Mouse (Mus musculus) lung, postnatal 0 days (tissue): ENCODE data around the gene Slc30a3. TPM values are rescaled to one million over a fixed set of nuclear protein-coding genes. Genes with fewer than 3 reads are reported as not detected.

Source experiments
- ATAC-seq: fragments of 200-750 bp; cut with Nextera tagmentation; 2 replicates; pipeline ENCODE4 v1.8.0; 2017; ENCODE audit warnings: moderate library complexity
- DNase-seq: peaks from one replicate; pipeline ENCODE4 v3.0.0-alpha.2; 2016; ENCODE audit warnings: low spot score
- H3K27ac ChIP-seq: fragments of 300-500 bp; sonication (generic); 2 replicates; pipeline ENCODE4 v1.5.1; 2014; ENCODE audit warnings: antibody characterized with exemption, mild to moderate bottlenecking, low read length, mixed read lengths
- H3K27me3 ChIP-seq: fragments of 300-500 bp; sonication (generic); replicated peaks from 2 replicates; pipeline ENCODE4 v1.6.1; 2014; ENCODE audit warnings: low read length, mixed read lengths; ENCODE audit not compliant: insufficient read depth
- H3K36me3 ChIP-seq: fragments of 300-500 bp; sonication (generic); 2 replicates; pipeline ENCODE4 v1.6.1; 2014; ENCODE audit warnings: low read length, mixed read lengths; ENCODE audit not compliant: insufficient read depth
- H3K4me1 ChIP-seq: fragments of 300-500 bp; sonication (generic); 2 replicates; pipeline ENCODE4 v1.6.1; 2014; ENCODE audit warnings: antibody characterized with exemption, low read depth, low read length, mixed read lengths; ENCODE audit not compliant: insufficient read depth
- H3K4me2 ChIP-seq: fragments of 300-500 bp; sonication (generic); replicated peaks from 2 replicates; pipeline ENCODE4 v1.6.1; 2014; ENCODE audit warnings: low read depth, mild to moderate bottlenecking, low read length, moderate library complexity, mixed read lengths
- H3K4me3 ChIP-seq: fragments of 300-500 bp; sonication (generic); 2 replicates; pipeline ENCODE4 v1.5.1; 2014; ENCODE audit warnings: low read depth, low read length
- H3K9ac ChIP-seq: fragments of 300-500 bp; sonication (generic); replicated peaks from 2 replicates; pipeline ENCODE4 v1.6.1; 2014; ENCODE audit warnings: low read depth, mild to moderate bottlenecking
- H3K9me3 ChIP-seq: fragments of 300-500 bp; sonication (generic); 2 replicates; pipeline ENCODE4 v1.6.1; 2016; ENCODE audit warnings: low read length, mixed read lengths
- CTCF ChIP-seq: IDR thresholded peaks from 2 replicates; pipeline ENCODE4 v1.5.1; 2016; ENCODE audit warnings: antibody characterized with exemption, mild to moderate bottlenecking
- EP300 ChIP-seq: IDR thresholded peaks from 2 replicates; pipeline ENCODE4 v1.6.1; 2016; ENCODE audit warnings: antibody characterized with exemption, mild to moderate bottlenecking, control low read depth
- WGBS: fragments of 180-500 bp; shearing (Covaris S2); extraction: QIAGEN DNeasy Blood & Tissue Kit; methylation state at CpG from one replicate; pipeline ENCODE4 v1.1.7; 2014; 5-methylcytosine and 5-hydroxymethylcytosine counted together
- polyA plus RNA-seq: library from polyadenylated mRNA; unstranded; fragments of >200 nt; fragmentation: Nextera tagmentation; extraction: Ambion mirVana; gene quantifications from 2 replicates; pipeline ENCODE4 v1.2.1, GENCODE M21; 2015

The Slc30a3 gene
- polyA plus RNA-seq, 1 experiment from 2014 or later: not detected

DNA sequence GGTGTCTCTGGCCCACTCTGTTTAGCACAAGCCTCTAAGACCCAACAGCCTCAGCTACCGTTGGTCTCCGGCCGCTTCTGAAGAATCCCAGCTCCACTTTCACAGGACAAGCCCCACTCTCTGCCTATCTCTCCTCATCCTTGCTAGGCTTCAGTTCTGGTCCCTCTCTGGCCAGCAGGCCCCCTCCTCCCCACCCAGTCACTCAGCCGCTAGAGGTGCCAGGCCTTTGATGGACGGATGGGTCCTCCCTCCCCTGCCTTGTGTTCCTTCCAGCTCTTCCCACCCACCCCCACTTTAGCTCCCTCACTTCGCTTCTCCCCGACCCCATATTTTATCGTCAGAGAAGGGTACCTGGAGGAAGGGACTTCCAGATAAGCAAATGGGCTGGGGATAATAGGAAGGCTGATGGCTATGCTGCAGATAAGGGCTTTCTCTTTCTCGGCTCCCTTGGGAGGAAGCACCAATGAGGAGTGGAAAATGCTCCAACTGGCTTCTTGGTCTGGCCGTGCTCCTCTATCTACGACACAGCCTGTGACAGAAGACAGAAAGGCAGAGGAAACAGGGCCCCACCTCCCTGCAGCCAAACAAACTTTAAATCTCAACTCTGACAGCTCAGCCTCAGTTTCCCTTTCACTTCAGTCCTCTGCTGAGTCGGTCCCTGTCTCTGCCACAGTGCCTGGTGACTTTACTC is 25.0 kb downstream of the Slc30a3 start:
- 23% methylated on average over 12 of the region's 12 CpGs for WGBS
- H3K27me3 ChIP-seq: peaks cover 5% of the 10 kb centered on the region; the same call in 1 of the 2 replicates
- no peak for DNase-seq
- H3K27ac ChIP-seq: no peak overlapping the region
- H3K4me3 ChIP-seq: no peak overlapping the region
- TF ChIP-seq EP300 (no peak), CTCF (no peak)
- H3K9ac ChIP-seq: no peak overlapping the region
- H3K4me1 ChIP-seq: no peaks in the 10 kb centered on the region
- H3K4me2 ChIP-seq: no peak overlapping the region
- ATAC-seq: no peak
- no peaks in the 10 kb centered on the region for H3K36me3 ChIP-seq
- H3K9me3 ChIP-seq: no peaks in the 10 kb centered on the region

DNA sequence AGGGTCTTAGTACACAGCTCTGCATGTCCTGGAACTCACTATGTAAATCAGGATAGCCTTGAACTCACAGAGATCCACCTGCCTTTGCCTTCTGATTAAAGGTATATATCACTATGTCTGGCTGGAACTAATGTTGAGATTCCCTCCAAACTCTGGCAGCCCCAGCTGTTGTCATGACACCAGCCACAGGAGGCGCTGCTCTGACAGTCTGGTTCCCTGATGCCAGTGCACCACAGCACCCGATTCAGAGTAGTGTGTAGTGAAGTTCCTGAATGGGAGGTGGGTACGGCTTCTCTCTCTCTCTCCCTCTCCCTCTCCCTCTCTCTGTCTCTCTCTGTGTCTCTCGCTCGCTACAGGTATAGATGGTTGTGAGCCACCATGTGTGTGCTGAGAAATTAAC is 25.7 kb downstream of the Slc30a3 start:
- WGBS: 9% methylated on average over 5 of the region's 5 CpGs
- Histone ChIP-seq H3K27me3 (no peaks in the 10 kb centered on the region), H3K36me3 (no peaks in the 10 kb centered on the region), H3K4me3 (no peak overlapping the region), H3K4me1 (no peaks in the 10 kb centered on the region), H3K4me2 (no peak overlapping the region), H3K27ac (no peak overlapping the region), H3K9ac (no peak overlapping the region), H3K9me3 (no peaks in the 10 kb centered on the region)
- DNase-seq (peak; percentile 59), ATAC-seq (peak; percentile 59)
- TF ChIP-seq CTCF: peak; percentile 78
- TF ChIP-seq EP300: no peak

DNA sequence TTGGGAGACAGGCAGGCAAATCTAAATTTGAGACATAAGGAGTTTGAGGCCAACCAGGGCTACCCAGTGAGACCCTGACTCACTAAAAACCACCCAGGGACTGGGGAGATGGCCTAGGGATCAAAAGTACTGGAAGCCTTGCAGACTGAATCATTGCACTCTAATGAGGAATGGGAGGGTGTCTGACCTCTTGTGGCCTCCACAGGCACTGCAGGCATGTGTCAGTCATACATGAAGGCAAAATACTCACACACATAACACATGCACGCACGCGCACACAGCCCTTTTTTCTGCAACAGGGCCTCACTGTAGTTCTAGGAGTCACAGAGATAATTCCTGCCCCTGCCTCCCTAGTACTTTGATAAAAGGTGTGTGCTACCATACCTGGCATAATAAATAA is 26.7 kb downstream of the Slc30a3 start:
- Histone ChIP-seq H3K4me2 (no peak overlapping the region), H3K4me1 (no peaks in the 10 kb centered on the region), H3K4me3 (no peak overlapping the region), H3K27ac (no peak overlapping the region), H3K9me3 (no peaks in the 10 kb centered on the region), H3K27me3 (no peaks in the 10 kb centered on the region), H3K36me3 (0 out of 2 replicates have a peak, but pooled peaks cover under 1% of the 10 kb centered on the region), H3K9ac (no peak overlapping the region)
- TF ChIP-seq CTCF (peak; percentile 74), EP300 (no peak)
- ATAC-seq (no peak), DNase-seq (peak; percentile 32)
- 75% methylated on average over 3 of the region's 3 CpGs for WGBS

DNA sequence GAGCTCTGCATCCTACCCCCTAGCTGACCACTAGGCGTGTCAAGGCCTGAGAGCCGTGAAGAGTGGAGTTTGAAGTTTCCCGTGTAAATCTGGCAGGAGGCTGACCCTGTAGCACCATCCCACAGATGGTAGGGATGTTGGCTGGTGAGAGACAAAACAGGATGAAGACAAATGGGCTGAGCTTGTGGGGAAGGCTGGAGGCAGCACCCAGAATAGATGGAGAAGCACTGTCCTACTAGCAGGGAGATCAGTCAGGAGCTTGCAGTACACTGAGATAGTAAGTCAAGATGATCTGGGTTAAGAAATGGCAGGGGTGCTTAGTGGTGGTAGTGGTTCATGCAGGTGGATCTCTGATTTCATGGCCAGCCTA is 27.3 kb downstream of the Slc30a3 start:
- Histone ChIP-seq H3K27ac (no peak overlapping the region), H3K4me1 (no peaks in the 10 kb centered on the region), H3K4me3 (no peak overlapping the region), H3K27me3 (no peaks in the 10 kb centered on the region), H3K36me3 (0 out of 2 replicates have a peak, but pooled peaks cover 5% of the 10 kb centered on the region), H3K4me2 (no peak overlapping the region), H3K9me3 (no peaks in the 10 kb centered on the region), H3K9ac (no peak overlapping the region)
- 64% methylated on average over 3 of the region's 3 CpGs for WGBS
- TF ChIP-seq CTCF (no peak), EP300 (no peak)
- ATAC-seq (no peak), DNase-seq (no peak)

DNA sequence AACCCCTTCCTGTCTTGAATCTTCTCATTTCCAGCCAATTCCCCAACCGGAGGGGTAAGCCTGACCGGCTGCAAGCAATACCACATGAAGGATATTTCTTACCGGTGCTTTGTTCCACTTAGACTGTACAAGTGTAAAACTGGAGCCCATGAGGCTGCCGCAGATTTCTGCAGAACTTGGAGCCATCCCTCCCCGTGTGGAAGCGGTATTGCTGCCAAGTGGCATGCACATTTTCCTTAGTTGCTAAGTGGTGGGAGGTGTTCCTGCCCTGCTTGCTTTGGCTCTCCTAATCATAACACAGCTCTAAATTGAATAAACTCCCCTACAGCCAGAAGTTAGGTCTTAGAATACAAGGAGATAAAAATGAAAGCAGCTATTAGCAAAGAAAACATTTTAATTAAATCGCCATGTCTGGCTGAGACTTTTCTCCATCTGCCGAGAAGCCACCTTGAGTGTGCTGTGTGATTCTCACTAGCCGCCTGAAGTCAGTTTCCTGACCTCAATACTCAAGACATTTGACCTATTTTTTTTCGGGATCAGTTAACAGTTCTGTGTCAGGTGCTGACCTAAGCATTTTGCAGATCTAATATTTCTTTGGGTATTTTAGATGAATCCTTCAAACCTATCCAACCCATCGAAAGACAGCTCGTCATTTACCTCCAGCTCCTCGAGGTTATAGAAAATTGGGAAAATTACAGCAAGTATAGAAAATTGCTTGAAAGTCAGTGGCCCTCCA is 27.8 kb downstream of the Slc30a3 start:
- DNase-seq (no peak), ATAC-seq (no peak)
- Histone ChIP-seq H3K27me3 (no peaks in the 10 kb centered on the region), H3K4me1 (no peaks in the 10 kb centered on the region), H3K9me3 (no peaks in the 10 kb centered on the region), H3K4me2 (no peak overlapping the region), H3K4me3 (no peak overlapping the region), H3K9ac (no peak overlapping the region), H3K27ac (no peak overlapping the region), H3K36me3 (0 out of 2 replicates have a peak, but pooled peaks cover 5% of the 10 kb centered on the region)
- TF ChIP-seq EP300 (no peak), CTCF (no peak)
- 63% methylated on average over 13 of the region's 13 CpGs for WGBS

DNA sequence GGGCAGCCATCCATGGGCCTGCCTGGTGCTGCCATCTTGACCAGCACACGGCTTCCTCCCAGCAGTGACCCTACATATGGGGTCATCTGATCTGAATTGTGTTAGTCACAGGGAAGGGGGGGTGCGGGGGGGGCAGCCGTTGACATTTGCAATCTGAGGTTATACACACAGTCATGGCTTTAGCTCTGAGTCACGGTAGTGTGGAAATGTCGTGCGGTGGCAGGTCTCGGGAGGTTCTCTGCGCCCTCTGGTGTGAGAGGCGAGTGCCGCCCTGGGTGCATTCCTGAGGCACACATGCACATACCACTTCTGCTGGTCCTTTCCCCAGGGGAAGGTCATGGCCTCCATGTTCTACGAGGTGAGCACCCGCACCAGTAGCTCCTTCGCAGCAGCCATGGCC is 31.7 kb downstream of the Slc30a3 start:
- no peak for DNase-seq
- no peak for TF ChIP-seq CTCF
- TF ChIP-seq EP300: no peak
- H3K9ac ChIP-seq: no peak overlapping the region
- no peak overlapping the region for H3K4me2 ChIP-seq
- H3K9me3 ChIP-seq: no peaks in the 10 kb centered on the region
- H3K4me3 ChIP-seq: no peak overlapping the region
- ATAC-seq: no peak
- H3K27me3 ChIP-seq: no peaks in the 10 kb centered on the region
- WGBS: 82% methylated on average over 13 of the region's 13 CpGs
- H3K4me1 ChIP-seq: no peaks in the 10 kb centered on the region
- H3K27ac ChIP-seq: no peak overlapping the region
- peaks cover 16% of the 10 kb centered on the region; the same call in 1 of the 2 replicates for H3K36me3 ChIP-seq
